Mouse (Mus musculus) c-Kit-negative CD71-positive TER-119-positive erythroid progenitor cells, embryonic 14.5 days (primary cell): ENCODE measurements around the gene Ccdc194.

ENCODE experiments used
- DNase-seq: peaks from one replicate; pipeline ENCODE4 v3.0.0-alpha.2; 2013; ENCODE audit warnings: low read depth, low spot score

The Ccdc194 gene

DNA sequence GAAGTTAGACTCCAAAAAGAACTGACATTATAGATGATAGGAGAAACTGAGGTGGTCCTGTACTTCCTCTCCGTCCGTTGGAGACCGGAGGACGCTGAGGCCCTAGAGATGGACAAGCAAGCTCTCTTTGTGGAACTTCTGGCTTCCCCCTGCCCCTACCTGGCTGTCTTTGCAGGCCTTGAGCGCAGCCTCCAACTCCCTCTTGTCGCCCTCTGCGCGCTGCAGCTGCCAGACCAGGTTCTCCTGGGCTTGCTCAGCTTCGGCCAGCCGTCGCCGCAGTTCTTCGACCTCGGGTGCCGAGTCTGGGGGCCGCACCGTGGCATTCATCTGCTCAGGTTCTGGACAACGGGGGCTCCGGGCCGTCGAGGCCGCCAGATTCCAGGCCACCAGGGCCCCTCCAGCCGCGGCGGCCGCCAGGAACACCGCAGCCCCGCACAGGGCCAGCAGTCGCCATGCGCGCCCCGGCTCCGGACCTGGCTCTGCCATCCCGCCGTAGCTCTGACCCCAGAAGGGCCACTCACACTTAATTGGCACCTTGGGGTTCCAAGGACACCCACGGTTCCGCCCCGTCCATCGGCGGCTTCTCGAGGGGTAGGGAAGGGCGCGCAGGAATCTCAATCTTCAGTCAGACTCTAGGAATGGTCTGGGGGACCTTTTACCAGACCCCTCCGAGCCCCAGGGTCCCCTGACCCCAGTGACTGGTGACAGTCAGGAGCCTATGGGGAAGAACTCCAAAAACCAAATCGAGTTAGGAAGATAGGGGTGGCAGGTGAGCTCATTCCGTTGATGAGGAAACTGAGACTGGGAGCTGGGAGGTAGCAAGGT is at the start of gene Ccdc194:
Gene Ccdc194, minus strand, starts transcription at position 486 of the 825 bp plus-strand sequence.
- DNase-seq = no peak

DNA sequence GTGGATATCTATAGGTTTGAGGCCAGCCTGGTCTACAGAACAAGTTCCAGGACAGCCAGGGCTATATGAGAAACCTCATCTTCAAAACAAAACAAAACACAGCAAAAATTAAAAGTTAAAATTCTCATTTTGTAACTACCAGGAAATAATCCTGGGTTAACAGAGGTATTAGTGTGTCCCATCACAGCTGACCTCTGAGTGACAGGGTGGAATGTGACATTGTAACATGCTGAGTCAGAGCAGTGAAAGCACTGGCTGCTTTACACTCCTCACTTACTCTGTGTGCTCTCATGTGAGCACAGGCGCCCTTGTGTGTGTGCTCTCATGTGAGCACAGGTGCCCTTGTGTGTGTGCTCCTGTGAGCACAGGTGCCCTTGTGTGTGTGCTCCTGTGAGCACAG is 49.5 kb upstream of the Ccdc194 start:
- no peak for DNase-seq

DNA sequence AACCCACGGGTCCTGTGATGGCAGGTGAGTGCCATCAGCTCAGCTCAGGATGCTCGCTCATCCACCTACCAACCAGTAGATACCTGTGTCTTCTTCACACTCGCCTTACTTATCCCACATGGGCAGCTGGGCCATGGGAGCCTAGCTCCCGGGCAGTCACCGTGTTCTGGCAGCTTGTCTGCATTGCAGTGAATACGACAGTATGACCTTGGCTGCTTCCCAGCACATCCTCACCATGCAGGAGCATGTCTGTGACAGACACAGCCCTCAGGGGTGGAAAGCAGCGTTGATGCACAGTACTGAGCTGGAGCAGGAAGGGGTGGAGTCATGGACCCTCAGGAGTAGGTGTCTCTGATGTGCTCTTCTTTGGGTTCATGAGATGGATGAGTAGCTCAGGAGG is 48.9 kb upstream of the Ccdc194 start:
- DNase-seq = no peak

DNA sequence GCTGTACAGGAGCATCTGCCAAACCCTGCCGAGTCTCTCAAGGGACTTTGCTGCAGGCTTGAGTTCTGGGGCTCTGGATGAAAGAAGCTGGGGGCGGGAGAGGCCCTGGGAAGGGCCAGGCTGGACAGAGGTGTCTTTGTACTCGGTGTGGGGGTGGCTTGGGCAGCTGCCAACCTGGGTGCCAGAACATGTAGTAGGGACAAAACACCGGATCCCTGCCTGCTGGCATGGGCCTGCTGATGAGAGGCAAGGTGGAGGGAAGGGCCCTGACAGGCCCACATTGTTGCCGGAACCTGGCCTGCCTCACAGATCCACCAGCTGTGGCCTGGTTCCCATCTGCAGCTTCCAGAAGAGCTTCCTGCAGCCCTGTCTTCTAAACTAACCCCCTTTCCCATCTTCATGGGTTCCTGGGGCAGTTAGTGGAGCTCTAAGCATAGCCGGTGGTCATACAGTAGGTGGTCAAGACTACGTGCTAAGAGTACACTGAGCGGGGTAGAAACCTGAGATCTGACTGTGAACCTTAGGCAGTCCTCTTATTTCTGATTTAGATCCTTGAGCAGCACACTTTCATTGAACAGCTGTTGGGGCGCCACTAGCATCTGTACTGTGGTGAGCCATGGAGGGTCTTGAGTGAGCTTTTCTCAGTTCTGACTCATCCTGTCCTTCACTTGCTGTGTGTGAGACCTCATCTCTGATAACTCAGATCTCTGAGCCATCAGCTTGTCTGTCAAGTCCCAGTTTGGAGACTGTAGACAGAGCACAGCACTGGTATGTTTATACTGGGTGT is 47.5 kb upstream of the Ccdc194 start:
- DNase-seq = no peak

DNA sequence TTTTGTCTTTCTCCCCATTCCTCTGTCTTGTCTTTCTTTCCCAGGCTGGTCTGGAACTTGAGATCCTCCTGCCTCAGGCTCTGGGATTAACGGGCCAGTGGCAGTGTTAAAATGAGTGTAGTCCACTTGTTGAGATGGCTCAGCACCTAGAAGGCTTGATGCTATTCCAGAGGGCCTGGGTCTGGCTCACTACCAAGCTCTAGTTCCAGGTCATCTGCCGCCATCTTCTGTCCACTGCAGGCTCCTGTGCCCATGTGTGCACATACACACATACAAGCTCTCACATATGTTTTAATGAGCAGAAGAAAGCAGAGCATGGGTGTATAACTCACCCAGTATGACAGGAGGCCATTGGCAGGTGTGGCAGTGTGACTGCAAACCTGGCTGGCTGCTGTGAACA is 46.6 kb upstream of the Ccdc194 start:
- no peak for DNase-seq

DNA sequence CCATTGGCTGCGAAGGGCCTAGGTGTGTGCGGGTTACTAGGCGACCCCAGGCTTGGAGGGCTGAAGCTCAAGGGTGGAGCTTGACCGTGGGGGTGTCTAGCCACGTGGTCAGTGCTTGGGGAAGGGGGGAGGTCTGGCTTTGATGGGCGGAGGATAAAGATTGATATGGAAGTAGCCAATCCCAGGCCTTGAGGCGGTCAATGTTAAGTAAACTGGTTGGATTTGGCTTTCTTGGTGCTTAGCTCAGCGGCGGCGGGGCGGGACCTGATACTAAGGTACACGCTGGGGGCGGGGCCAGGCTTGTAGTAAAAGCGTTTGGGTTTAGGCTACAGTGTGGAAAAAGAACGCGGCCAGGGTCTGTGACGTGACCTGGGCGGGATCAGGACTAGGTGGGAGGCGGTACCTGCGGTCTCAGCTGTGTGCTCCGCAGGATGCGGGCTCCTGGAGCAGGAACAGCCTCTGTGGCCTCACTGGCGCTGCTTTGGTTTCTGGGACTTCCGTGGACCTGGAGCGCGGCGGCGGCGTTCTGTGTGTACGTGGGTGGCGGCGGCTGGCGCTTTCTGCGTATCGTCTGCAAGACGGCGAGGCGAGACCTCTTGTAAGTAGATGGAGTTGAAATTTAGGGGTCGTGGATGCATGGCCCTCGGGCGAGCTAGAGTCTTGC is 44.9 kb upstream of the Ccdc194 start:
- DNase-seq = no peak

DNA sequence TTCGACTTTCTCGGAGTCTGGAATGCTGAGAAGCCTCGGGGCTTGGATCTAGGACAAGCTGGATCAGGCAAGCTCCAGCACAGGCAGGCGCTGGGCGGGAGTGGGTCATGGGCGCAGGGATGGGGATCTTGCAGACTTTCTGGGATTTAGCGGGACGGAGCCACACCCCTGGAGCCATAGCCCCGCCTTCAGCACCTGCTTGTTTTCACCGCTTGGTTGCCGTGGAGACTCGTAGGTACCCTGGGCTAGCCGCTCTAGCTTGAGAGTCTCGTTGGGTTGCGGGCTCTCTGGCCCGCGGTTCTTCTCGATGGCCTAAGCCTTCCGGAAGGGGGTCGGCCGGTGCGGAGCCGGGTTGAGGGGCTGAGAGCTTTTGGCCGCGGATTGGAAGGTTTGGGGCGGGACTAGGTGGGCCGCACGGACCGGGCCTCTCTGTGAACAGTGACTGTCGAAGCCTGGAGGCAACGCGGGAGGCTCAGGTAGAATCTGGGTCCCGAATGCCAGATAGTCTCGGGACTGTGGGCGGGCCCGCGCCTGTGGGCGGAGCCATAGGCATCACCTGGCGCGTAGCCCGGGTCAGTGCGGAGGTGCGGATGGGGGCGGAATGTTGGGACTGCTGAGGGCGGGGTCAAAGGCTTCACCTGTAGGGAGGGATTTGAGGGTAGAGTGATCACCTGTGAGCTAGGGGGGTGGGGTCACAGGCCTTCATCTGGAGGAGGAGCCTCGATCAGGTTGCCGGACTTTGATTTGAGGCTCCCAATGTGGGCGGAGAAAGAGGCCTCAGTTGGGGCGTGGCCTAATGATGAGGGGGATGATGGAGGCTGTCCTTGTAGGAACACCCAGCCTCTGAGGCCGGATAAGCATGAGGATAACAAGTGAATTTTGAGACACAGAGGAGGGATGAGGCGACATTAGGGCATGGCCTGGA is 44.1 kb upstream of the Ccdc194 start:
- DNase-seq = no peak

DNA sequence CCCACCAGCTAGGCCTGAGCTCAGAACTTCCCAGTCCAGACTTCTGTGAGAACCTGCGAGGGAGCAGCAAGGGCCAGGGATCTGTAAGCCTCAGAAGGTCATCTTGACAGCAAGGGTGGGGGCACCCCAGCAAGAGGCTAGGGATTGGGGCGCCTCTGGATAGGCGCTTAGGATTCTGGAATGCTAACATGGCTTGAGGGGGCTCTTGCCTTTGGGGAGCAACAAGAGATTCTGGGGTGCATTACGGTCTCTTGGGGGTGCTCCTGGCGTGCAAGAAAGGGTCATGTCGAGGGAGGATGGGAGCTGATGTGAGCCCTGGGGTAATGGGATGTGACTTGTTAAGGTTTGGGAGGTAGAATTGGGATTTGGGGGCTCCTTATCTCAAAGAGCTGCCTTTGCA is 43.4 kb upstream of the Ccdc194 start:
- DNase-seq = no peak

DNA sequence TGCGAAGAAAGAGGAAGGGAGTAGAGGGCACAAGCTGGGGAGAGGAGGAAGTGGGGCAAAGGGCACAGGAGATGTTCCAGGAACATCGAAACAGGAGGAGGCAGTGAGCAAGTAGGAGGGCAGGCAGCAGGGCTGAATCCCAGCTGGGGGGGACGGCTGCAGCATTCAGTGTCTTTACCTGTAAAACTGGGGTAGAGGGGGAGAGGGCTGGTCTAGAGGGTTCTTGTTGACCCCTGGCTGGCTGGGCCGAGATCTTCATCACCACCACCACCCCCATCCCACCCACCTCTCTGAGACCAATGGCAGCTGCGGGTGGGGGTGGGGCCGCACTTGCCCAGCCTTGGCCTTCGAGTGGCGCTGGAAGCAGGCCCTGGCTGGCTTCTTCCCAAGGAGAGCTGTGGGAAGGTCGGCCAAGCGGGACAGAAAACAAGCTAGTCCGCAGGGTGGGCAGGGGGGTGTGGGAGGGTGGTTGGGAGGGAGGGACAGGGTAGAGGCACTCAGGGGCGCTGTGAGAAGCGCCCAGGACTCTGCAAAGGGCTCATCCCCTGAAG is 43.0 kb upstream of the Ccdc194 start, which contains the start of gene Slc27a1:
Gene Slc27a1, plus strand, starts transcription at position 496 of the 551 bp plus-strand sequence.
- no peak for DNase-seq

DNA sequence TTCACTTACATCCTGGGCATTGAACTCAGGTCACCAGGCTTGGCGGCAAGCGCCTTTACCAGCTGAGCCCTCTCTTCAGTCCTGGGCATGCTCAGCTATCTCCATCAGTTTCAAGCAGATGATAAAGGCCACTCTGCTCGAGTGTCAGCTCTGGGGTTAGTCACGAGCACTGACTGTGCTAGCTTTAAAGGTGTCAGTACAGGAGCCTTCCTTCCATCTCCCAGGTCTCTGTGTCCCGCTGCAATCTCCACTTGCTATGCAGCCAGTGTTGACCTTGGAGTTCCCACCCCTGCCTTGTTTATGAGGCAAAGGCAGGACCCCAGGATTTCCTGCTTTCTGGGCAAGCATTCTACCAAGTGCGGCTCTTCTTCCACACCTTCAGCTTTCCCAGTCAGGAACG is 42.1 kb upstream of the Ccdc194 start:
- no peak for DNase-seq

DNA sequence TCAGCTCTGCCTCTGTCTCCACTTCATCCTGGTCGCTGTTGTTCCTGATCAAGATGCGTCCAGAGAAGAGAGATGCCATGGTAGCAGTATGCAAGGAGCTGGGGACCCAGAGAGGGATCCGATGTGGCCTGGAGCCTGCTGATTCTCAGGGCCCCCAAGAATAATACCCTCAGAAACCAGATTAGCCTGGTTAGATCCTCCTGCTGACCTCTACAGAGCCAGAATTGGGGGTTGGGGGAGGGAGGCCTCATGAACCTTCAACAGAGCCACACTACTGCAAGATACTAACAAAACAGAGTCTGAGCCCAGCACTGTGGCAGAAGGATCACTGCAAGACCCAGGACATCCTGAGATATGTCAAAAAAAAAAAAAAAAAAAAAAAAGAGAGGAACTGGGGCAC is 41.0 kb upstream of the Ccdc194 start, which contains the start of gene Nxnl1:
Gene Nxnl1, minus strand, starts transcription at position 101 of the 400 bp plus-strand sequence.
- no peak for DNase-seq

DNA sequence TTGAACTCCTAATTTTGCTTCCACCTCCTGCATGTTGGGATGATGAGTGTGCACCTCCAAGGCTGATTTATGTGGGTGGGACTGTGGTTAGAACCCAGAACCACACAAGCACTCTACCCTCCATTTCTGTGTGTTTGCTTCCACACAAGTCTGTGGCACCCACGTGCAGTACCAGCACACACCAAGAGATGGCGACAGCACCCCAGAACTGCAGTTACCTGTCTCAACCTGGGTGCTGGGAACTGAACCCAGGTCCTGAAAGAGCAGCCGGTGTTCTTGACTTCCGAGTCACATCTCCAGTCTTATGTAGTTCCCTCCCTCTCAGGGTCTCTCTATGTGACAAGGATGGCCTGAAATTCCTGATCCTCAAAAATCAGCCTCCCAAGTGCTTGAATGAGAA is 38.5 kb upstream of the Ccdc194 start:
- no peak for DNase-seq

DNA sequence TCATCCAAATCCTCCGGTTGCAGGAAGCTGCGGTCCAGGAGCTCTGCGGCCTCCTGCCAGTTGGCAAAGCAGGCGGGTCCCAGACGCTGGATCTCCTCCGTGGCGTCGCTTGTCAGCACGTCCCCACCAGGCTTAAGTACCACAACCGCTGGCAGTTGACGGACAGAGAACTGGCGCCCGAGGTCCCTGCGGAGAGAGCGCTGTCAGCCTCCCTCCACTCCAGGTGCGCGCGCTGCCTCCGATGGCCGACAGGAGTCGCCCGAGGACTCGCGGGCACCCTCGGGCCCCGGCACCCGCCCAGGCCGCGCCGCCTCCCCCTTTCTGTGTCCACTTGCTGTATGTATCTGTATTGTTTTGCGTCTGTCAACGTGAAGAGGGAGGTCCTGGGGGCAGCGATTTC is 37.2 kb upstream of the Ccdc194 start:
- no peak for DNase-seq

DNA sequence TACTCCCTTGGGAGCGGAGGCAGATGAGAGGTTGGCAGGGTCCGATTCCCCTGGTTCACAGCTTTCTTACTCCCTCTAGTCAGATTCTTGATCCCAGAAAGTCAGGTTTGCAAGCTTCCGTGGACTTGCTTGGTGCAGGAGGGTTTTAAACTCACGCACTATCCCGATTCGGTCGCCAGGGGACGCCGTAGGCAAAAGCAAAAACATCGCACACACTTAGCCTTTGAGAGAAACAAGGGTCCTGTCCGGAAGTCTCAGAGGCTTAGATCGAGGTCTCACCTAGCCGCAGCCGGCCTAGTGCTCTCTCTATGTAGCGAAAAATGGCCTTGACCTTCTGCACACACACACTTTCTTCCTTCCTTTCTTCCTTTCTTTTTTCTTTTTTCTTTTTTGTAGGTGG is 35.9 kb upstream of the Ccdc194 start:
- no peak for DNase-seq

DNA sequence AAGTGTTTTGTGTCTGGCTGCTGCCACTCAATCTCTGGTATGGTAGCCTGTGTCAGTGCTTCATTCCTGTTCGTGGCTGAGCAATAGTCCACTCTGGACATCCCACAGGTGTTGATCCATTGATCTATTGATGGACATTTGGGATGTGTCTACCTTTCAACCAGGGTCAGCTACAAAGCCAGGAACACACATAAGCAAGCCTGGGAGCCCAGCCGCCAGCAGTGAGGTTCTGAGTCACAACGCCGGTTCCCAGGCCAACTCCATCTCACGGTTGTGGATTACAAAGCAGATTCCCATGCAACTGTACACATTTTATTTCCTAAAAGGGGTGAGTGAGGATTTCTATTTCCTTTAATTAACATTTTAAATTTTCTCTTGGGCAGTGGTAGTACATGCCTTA is 35.3 kb upstream of the Ccdc194 start:
- no peak for DNase-seq

DNA sequence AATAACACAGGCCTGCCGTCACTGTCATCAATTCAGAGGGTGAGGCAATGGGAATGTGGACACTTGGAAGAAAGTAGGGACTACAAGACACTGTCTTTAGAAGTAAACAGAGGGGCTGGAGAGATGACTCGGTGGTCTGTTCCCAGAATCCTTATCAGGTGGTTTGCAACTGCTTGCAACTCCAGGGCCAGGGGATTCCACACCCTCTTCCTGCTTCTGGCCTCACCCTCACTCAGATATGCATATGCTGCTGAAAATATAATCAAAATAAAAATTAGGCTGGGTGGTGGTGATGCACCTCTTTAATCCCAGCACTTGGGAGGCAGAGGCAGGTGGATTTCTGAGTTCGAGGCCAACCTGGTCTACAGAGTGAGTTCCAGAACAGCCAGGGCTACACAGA is 34.6 kb upstream of the Ccdc194 start:
- no peak for DNase-seq

DNA sequence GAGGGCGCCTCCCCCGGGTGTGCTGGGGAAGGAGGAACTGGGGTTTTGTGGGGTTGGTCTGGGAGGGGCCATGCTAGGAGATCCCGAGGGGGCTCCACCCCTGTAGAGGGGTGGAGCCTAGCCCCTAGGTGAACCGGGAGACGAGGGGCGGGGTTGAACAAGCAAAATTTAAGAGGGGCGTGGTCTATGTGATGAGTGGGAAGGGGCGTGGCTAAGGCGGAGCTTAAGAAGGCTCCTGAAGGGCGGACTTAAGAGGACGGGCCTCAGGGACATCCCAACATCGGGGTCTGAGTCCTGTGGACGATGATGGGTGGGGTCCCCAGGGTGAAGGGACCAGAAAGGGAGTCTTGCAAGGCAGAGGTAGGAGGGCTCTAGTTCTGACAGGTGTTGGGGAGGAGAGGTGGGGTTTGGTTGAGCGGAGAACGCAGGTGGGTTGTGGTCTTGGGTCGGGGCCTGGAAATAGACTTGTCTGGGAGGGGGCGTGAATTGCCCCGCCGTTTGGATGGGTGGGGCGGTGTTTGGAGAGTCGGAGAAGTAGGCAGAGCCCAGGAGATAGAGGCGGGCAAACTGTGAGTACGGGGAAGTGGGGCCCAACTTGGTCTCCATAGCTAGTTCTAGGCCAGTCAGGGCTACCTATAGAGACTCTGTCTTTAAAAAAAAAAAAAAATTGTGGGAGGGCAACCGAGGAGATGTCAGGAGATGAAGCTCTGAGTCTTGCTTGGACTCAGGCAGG is 33.6 kb upstream of the Ccdc194 start:
- peak; percentile 63 for DNase-seq

DNA sequence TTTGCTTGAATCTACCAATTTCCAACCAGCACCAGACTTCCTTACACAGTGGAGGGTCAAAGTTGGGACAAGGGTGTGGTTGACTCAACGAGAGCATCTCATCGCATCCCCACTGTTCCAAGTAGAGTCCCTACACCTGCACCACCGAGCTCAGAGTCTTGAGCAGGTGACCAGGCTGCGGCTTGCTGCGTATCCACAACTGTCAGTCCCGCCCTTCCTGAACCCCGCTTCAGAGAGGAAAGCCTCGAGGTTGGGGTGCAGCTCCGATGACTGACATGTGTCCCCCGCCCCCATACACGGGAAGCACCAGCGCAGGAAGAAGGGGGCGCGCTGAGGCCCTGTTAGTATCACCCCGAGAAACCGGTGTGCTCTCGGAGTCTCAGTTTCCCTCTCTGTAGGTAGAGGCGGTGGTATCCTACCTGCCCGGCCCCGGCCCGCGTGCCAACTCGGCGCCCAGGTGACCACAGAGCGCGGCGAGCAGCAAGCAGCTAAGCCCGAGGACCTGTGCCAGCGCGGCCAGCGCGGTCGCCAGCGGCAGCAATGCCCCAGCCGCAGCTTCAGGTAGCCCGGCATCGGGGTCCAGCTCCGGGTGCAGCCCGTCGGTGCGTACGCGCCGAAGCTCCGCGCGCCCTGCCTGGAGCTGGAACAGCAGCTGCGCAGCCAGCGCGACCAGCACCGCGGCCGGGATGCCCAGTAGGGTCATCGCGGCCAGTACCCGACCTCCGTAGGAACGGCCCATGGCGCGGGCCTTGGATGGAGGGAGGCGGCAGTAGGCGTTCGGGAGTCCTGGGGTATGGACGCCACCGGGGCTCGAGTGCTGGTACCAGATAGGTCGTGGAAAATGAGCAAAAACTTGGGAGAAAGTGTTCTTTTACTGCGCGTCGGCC is 32.8 kb upstream of the Ccdc194 start, which contains the start of gene Tmem221:
Gene Tmem221, minus strand, starts transcription at position 801 of the 887 bp plus-strand sequence.
- no peak for DNase-seq

DNA sequence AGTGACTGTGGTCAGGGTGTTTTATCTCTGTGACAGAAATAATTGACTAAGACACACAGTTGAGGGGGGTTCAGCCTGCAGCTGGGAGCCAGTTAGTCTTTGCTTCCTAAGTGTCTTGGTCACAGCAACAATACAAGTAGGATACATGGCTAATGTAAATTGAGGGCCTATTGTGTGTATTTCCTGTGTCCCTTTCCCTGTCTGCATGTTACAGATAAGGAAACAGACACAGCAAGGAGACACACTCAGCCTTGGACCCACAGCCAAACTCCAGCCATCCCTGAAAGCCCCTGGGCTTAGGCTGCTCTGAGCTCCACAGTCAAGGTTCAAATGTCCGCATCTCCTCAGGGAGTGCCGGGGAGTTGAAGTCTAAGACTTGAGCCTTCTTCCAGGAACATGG is 29.1 kb upstream of the Ccdc194 start:
- no peak for DNase-seq
